Mouse (Mus musculus) lung, embryonic 14.5 days (tissue): Measurements from ENCODE around the gene Gpr153. TPM values are rescaled to one million over a fixed set of nuclear protein-coding genes. Genes with fewer than 3 reads are reported as not detected.

Experiments
- ATAC-seq: fragments of 200-750 bp; cut with Nextera tagmentation; 2 replicates; pipeline ENCODE4 v1.8.0; 2017; ENCODE audit warnings: mild to moderate bottlenecking, moderate TSS enrichment, moderate library complexity; ENCODE audit not compliant: insufficient read depth
- DNase-seq: peaks from one replicate; pipeline ENCODE4 v3.0.0-alpha.2; 2015
- H3K27ac ChIP-seq: fragments of 300-500 bp; sonication (generic); 2 replicates; pipeline ENCODE4 v1.5.1; 2014; ENCODE audit warnings: low read depth, mild to moderate bottlenecking, moderate library complexity
- H3K27me3 ChIP-seq: fragments of 300-500 bp; sonication (generic); 2 replicates; pipeline ENCODE4 v1.6.1; 2014; ENCODE audit warnings: low read length, control low read depth; ENCODE audit not compliant: insufficient read depth
- H3K36me3 ChIP-seq: fragments of 300-500 bp; sonication (generic); 2 replicates; pipeline ENCODE4 v1.6.1; 2014; ENCODE audit warnings: control low read depth; ENCODE audit not compliant: insufficient read depth
- H3K4me1 ChIP-seq: fragments of 300-500 bp; sonication (generic); 2 replicates; pipeline ENCODE4 v1.6.1; 2014; ENCODE audit warnings: antibody characterized with exemption, control low read depth; ENCODE audit not compliant: insufficient read depth
- H3K4me2 ChIP-seq: fragments of 300-500 bp; sonication (generic); 2 replicates; pipeline ENCODE4 v1.6.1; 2014; ENCODE audit warnings: mild to moderate bottlenecking
- H3K4me3 ChIP-seq: fragments of 300-500 bp; sonication (generic); 2 replicates; pipeline ENCODE4 v1.5.1; 2014; ENCODE audit warnings: low read depth, low read length
- H3K9ac ChIP-seq: fragments of 300-500 bp; sonication (generic); 2 replicates; pipeline ENCODE4 v1.6.1; 2014
- H3K9me3 ChIP-seq: fragments of 300-500 bp; sonication (generic); 2 replicates; pipeline ENCODE4 v1.6.1; 2016; ENCODE audit warnings: low read depth, low read length, control low read depth
- CTCF ChIP-seq: IDR thresholded peaks from 2 replicates; pipeline ENCODE4 v1.5.1; 2016; ENCODE audit warnings: antibody characterized with exemption, low read depth
- WGBS: fragments of 180-500 bp; shearing (Covaris S2); extraction: QIAGEN DNeasy Blood & Tissue Kit; methylation state at CpG from one replicate; pipeline ENCODE4 v1.1.7; 2014; 5-methylcytosine and 5-hydroxymethylcytosine counted together
- polyA plus RNA-seq: library from polyadenylated mRNA; unstranded; fragments of >200 nt; fragmentation: Nextera tagmentation; extraction: Ambion mirVana; gene quantifications from 2 replicates; pipeline ENCODE4 v1.2.1, GENCODE M21; 2014

Gene Gpr153
- polyA plus RNA-seq, 1 experiment from 2014 or later: 20.0 TPM

DNA sequence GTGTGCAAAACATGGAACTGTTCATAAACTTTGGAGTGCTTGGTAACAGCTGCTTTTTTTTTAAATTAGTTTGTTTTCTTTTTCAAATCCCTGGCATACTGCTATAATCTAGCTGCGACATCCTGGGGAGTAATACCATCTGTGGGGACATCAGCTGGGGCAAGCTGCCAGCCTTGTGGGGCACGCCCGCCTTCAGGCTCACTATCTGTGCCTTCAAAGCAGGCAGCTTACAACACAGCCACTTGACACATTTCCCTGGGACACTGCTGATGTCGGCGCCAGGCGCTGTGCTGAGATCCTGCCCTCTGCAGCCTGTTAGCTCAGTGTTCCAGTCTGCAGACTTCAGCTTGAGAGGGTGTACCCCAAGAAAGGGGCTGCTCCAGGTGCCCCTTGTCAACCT, 17.0 kb upstream of the Gpr153 start:
- 28% methylated on average over 6 of the region's 6 CpGs for WGBS
- DNase-seq (peak; percentile 74), ATAC-seq (peak; percentile 67)
- Histone ChIP-seq H3K27ac (no peak overlapping the region), H3K4me3 (no peak overlapping the region), H3K36me3 (0 out of 2 replicates have a peak, but pooled peaks cover 5% of the 10 kb centered on the region), H3K27me3 (no peaks in the 10 kb centered on the region), H3K9me3 (no peaks in the 10 kb centered on the region), H3K4me1 (0 out of 2 replicates have a peak, but pooled peaks cover 5% of the 10 kb centered on the region), H3K4me2 (no peak overlapping the region), H3K9ac (no peak overlapping the region)
- no peak for TF ChIP-seq CTCF

DNA sequence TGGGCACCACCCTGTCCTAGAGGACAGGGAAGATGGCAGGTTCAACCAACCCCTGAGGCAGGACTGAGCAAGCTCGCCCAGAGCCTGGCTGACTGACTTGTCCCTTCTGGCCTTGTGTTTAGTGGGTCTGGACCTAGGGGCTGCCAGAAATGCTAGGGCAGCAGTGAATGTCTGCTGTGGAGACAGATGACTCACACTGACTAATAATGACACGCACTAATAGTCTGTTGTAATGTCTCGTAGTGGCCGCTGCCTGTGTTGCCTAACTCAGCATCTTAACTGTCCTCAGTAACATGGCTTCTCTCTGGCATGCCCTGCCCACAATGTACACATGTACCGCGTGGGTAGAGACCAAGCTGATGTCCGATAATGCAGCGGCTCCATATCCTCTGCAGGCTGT, 13.6 kb upstream of the Gpr153 start:
- DNase-seq: no peak
- Histone ChIP-seq H3K36me3 (0 out of 2 replicates have a peak, but pooled peaks cover 5% of the 10 kb centered on the region), H3K27ac (no peak overlapping the region), H3K9ac (no peak overlapping the region), H3K27me3 (no peaks in the 10 kb centered on the region), H3K4me1 (peaks cover 5% of the 10 kb centered on the region; the same call in 1 of the 2 replicates), H3K4me2 (no peak overlapping the region), H3K4me3 (no peak overlapping the region), H3K9me3 (no peaks in the 10 kb centered on the region)
- no peak for TF ChIP-seq CTCF
- ATAC-seq: no peak
- 92% methylated on average over 8 of the region's 8 CpGs for WGBS

- Histone ChIP-seq H3K9me3 (no peaks in the 10 kb centered on the region), H3K4me1 (no peaks in the 10 kb centered on the region; the same call in 1 of the 2 replicates), H3K4me2 (no peak overlapping the region), H3K27me3 (no peaks in the 10 kb centered on the region), H3K27ac (peak overlapping the region; percentile 37; the same call in 1 of the 2 replicates), H3K36me3 (0 out of 2 replicates have a peak, but pooled peaks cover 5% of the 10 kb centered on the region), H3K4me3 (no peak overlapping the region), H3K9ac (no peak overlapping the region)
- TF ChIP-seq CTCF: no peak
- DNase-seq: no peak
- WGBS: 45% methylated on average over 9 of the region's 9 CpGs
- ATAC-seq: no peak
These were observed 11.8 kb upstream of the Gpr153 start for GRCm38 (mm10) chr4:152262187-152262586.

- no peaks in the 10 kb centered on the region for H3K27me3 ChIP-seq
- no peak for TF ChIP-seq CTCF
- 57% methylated on average over 9 of the region's 9 CpGs for WGBS
- peak overlapping the region; percentile 37 for H3K27ac ChIP-seq
- H3K4me3 ChIP-seq: no peak overlapping the region
- DNase-seq (no peak), ATAC-seq (no peak)
- 0 out of 2 replicates have a peak, but pooled peaks cover 5% of the 10 kb centered on the region for H3K36me3 ChIP-seq
- peaks cover 8% of the 10 kb centered on the region; the same call in 1 of the 2 replicates for H3K4me1 ChIP-seq
- no peak overlapping the region for H3K4me2 ChIP-seq
- H3K9ac ChIP-seq: no peak overlapping the region
- H3K9me3 ChIP-seq: no peaks in the 10 kb centered on the region
These were observed 10.9 kb upstream of the Gpr153 start for GRCm38 (mm10) chr4:152263089-152263488.

GRCm38 (mm10) chr4:152263512-152264176, 10.4 kb upstream of the Gpr153 start:
- DNase-seq (peak; percentile 71), ATAC-seq (peak; percentile 73)
- WGBS: 31% methylated on average over 10 of the region's 10 CpGs
- Histone ChIP-seq H3K4me1 (peaks cover 9% of the 10 kb centered on the region; the same call in 1 of the 2 replicates), H3K36me3 (0 out of 2 replicates have a peak, but pooled peaks cover 5% of the 10 kb centered on the region), H3K9ac (no peak overlapping the region), H3K9me3 (no peaks in the 10 kb centered on the region), H3K4me2 (0 out of 2 replicates have a peak overlapping the region, but pooled peaks have one; percentile 20), H3K27ac (no peak overlapping the region), H3K4me3 (no peak overlapping the region), H3K27me3 (no peaks in the 10 kb centered on the region)
- no peak for TF ChIP-seq CTCF

GRCm38 (mm10) chr4:152264177-152264530, 9.9 kb upstream of the Gpr153 start:
- Histone ChIP-seq H3K9me3 (no peaks in the 10 kb centered on the region), H3K4me1 (peaks cover 9% of the 10 kb centered on the region; the same call in 1 of the 2 replicates), H3K4me3 (no peak overlapping the region), H3K36me3 (0 out of 2 replicates have a peak, but pooled peaks cover 5% of the 10 kb centered on the region), H3K27me3 (no peaks in the 10 kb centered on the region), H3K9ac (no peak overlapping the region), H3K27ac (no peak overlapping the region), H3K4me2 (0 out of 2 replicates have a peak overlapping the region, but pooled peaks have one; percentile 20)
- ATAC-seq (no peak; the same call in 1 of the 2 replicates), DNase-seq (no peak)
- no peak for TF ChIP-seq CTCF
- WGBS: 42% methylated on average over 4 of the region's 4 CpGs

GRCm38 (mm10) chr4:152264867-152265568, 9.0 kb upstream of the Gpr153 start:
- no peak overlapping the region for H3K27ac ChIP-seq
- no peaks in the 10 kb centered on the region for H3K9me3 ChIP-seq
- TF ChIP-seq CTCF: peak; percentile 42
- ATAC-seq: no peak
- DNase-seq: no peak
- no peaks in the 10 kb centered on the region for H3K27me3 ChIP-seq
- H3K4me2 ChIP-seq: no peak overlapping the region
- H3K4me3 ChIP-seq: no peak overlapping the region
- H3K4me1 ChIP-seq: peaks cover 9% of the 10 kb centered on the region; the same call in 1 of the 2 replicates
- H3K9ac ChIP-seq: no peak overlapping the region
- 85% methylated on average over 9 of the region's 9 CpGs for WGBS
- 0 out of 2 replicates have a peak, but pooled peaks cover 5% of the 10 kb centered on the region for H3K36me3 ChIP-seq
